Mouse (Mus musculus) liver, embryonic 16.5 days (tissue): ENCODE results near the gene Gse1. TPM values are rescaled to one million over a fixed set of nuclear protein-coding genes. Genes with fewer than 3 reads are reported as not detected.
A peak's percentile ranks its signal among the peaks of the same experiment; 100 is the strongest.

ENCODE experiments used
- ATAC-seq: fragments of 200-750 bp; cut with Nextera tagmentation; 2 replicates; pipeline ENCODE4 v1.8.0; 2017; ENCODE audit warnings: low read depth, mild to moderate bottlenecking, moderate number of reproducible peaks, moderate library complexity
- H3K27ac ChIP-seq: fragments of 300-500 bp; sonication (generic); 2 replicates; pipeline ENCODE4 v1.5.1; 2014; ENCODE audit warnings: mild to moderate bottlenecking, low read length
- H3K27me3 ChIP-seq: fragments of 300-500 bp; sonication (generic); 2 replicates; pipeline ENCODE4 v1.6.1; 2014; ENCODE audit warnings: low read depth, low read length, mixed read lengths; ENCODE audit not compliant: control insufficient read depth, insufficient read depth
- H3K36me3 ChIP-seq: fragments of 300-500 bp; sonication (generic); 2 replicates; pipeline ENCODE4 v1.6.1; 2014; ENCODE audit warnings: mild to moderate bottlenecking; ENCODE audit not compliant: control insufficient read depth, insufficient read depth
- H3K4me1 ChIP-seq: fragments of 300-500 bp; sonication (generic); 2 replicates; pipeline ENCODE4 v1.6.1; 2014; ENCODE audit warnings: low read depth, low read length, mixed read lengths; ENCODE audit not compliant: control insufficient read depth
- H3K4me2 ChIP-seq: fragments of 300-500 bp; sonication (generic); 2 replicates; pipeline ENCODE4 v1.6.1; 2014; ENCODE audit warnings: low read depth, low read length, mixed read lengths
- H3K4me3 ChIP-seq: fragments of 300-500 bp; sonication (generic); 2 replicates; pipeline ENCODE4 v1.5.1; 2014; ENCODE audit warnings: low read depth, mild to moderate bottlenecking, low read length
- H3K9ac ChIP-seq: fragments of 300-500 bp; sonication (generic); 2 replicates; pipeline ENCODE4 v1.6.1; 2014; ENCODE audit warnings: low read depth, low read length
- H3K9me3 ChIP-seq: fragments of 300-500 bp; sonication (generic); replicated peaks from 2 replicates; pipeline ENCODE4 v1.6.1; 2016; ENCODE audit warnings: low read length; ENCODE audit not compliant: control insufficient read depth
- WGBS: fragments of 180-500 bp; shearing (Covaris S2); extraction: QIAGEN DNeasy Blood & Tissue Kit; methylation state at CpG from one replicate; pipeline ENCODE4 v1.1.7; 2014; ENCODE audit not compliant: insufficient replicate concordance; 5-methylcytosine and 5-hydroxymethylcytosine counted together
- polyA plus RNA-seq: library from polyadenylated mRNA; unstranded; fragments of >200 nt; fragmentation: Nextera tagmentation; extraction: Ambion mirVana; gene quantifications from 2 replicates; pipeline ENCODE4 v1.2.1, GENCODE M21; 2015

The Gse1 gene
- polyA plus RNA-seq, 1 experiment from 2014 or later: 9.5 TPM

GRCm38 (mm10) chr8:120465710-120466109 lies 237.5 kb downstream of the Gse1 start:
- Histone ChIP-seq H3K4me1 (peaks cover 15% of the 10 kb centered on the region), H3K9ac (no peak overlapping the region), H3K36me3 (no peaks in the 10 kb centered on the region), H3K4me3 (no peak overlapping the region), H3K27me3 (peaks cover 15% of the 10 kb centered on the region), H3K9me3 (no peaks in the 10 kb centered on the region), H3K27ac (no peak overlapping the region), H3K4me2 (no peak overlapping the region)
- ATAC-seq: no peak
- 54% methylated on average over 8 of the region's 8 CpGs for WGBS

- no peaks in the 10 kb centered on the region for H3K36me3 ChIP-seq
- H3K4me2 ChIP-seq: no peak overlapping the region
- ATAC-seq: no peak
- no peak overlapping the region for H3K27ac ChIP-seq
- peaks cover 17% of the 10 kb centered on the region for H3K4me1 ChIP-seq
- no peak overlapping the region for H3K4me3 ChIP-seq
- H3K9me3 ChIP-seq: no peaks in the 10 kb centered on the region
- no peak overlapping the region for H3K9ac ChIP-seq
- 39% methylated on average over 10 of the region's 10 CpGs for WGBS
- peaks cover 15% of the 10 kb centered on the region for H3K27me3 ChIP-seq
These were observed 238.0 kb downstream of the Gse1 start for GRCm38 (mm10) chr8:120466266-120466665.

DNA sequence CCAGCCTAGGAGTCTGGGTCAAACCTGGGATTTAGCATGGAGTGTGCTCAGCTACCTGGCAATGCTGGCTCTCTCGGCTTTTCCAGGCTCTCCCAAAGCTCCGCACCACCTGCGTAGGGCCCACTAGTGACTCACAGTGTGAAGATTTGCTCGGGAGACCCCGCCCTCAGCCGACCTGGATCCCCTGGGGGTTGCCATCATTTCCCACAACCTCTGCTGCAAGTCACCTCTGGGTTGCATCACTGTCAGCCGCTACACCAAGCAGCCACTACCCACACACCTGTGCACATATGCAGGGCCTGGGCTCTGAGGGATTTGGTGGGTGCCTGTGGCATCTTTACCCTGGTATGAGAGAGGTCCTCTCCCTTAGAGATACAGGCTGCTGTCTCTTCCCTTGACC lies 239.3 kb downstream of the Gse1 start:
- peaks cover 15% of the 10 kb centered on the region for H3K27me3 ChIP-seq
- H3K4me3 ChIP-seq: no peak overlapping the region
- H3K27ac ChIP-seq: no peak overlapping the region
- 79% methylated on average over 7 of the region's 7 CpGs for WGBS
- no peaks in the 10 kb centered on the region for H3K36me3 ChIP-seq
- no peak overlapping the region for H3K4me2 ChIP-seq
- H3K9me3 ChIP-seq: no peaks in the 10 kb centered on the region
- no peak for ATAC-seq
- no peak overlapping the region for H3K9ac ChIP-seq
- H3K4me1 ChIP-seq: peaks cover 17% of the 10 kb centered on the region

GRCm38 (mm10) chr8:120470170-120470569 lies 241.9 kb downstream of the Gse1 start:
- Histone ChIP-seq H3K9me3 (no peaks in the 10 kb centered on the region), H3K9ac (no peak overlapping the region), H3K4me3 (no peak overlapping the region), H3K4me2 (no peak overlapping the region), H3K27me3 (peaks cover 8% of the 10 kb centered on the region; the same call in 1 of the 2 replicates), H3K4me1 (peaks cover 36% of the 10 kb centered on the region), H3K36me3 (no peaks in the 10 kb centered on the region), H3K27ac (no peak overlapping the region)
- WGBS: 73% methylated on average over 12 of the region's 12 CpGs
- ATAC-seq: no peak

DNA sequence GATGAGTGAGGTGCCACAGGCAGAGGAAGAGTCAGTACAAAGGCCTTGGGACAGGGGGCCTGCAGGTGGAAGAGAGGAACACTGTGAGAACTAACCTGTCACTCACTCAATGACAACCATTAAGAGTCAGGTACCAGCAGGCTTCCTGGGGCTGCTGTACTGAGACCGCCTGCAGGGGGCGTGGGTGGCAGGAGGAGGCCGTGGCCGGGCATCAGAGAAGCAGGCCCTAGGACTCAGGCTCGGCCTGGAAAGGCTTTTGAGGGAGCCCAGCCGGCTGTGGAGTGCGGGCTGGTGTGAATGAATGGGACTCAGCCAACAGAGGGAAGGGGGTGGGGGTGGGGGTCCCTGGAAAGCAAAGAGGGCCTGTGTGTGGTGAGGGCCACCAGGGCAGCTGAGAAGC lies 242.9 kb downstream of the Gse1 start:
- 18% methylated on average over 7 of the region's 7 CpGs for WGBS
- ATAC-seq: no peak
- Histone ChIP-seq H3K9me3 (no peaks in the 10 kb centered on the region), H3K4me2 (no peak overlapping the region), H3K36me3 (no peaks in the 10 kb centered on the region), H3K27ac (no peak overlapping the region), H3K9ac (no peak overlapping the region), H3K4me1 (peaks cover 44% of the 10 kb centered on the region), H3K4me3 (no peak overlapping the region), H3K27me3 (peaks cover 8% of the 10 kb centered on the region; the same call in 1 of the 2 replicates)

DNA sequence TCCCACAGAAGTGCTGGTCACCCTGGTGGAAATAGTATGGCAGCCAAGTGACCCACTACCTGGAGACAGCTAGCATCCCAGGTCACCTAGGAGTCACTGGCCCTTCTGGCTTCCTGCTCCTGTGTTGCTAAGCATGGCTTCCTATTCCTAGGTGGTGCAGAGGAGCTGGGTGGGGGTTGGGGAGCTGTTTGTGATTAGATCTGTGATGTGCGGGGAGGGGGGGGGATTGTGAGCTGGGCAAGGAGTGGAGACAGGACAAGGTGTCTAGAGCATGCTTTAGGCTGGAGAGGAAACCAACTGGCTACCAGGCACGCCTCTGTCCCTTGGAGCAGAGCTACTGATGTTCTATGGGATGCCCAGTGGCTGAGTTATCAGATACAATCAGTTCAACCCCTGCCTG lies 243.5 kb downstream of the Gse1 start:
- no peak overlapping the region for H3K27ac ChIP-seq
- peaks cover 7% of the 10 kb centered on the region; the same call in 1 of the 2 replicates for H3K27me3 ChIP-seq
- H3K9ac ChIP-seq: no peak overlapping the region
- ATAC-seq: no peak
- no peak overlapping the region for H3K4me3 ChIP-seq
- no peaks in the 10 kb centered on the region for H3K9me3 ChIP-seq
- WGBS: 61% methylated on average over 2 of the region's 2 CpGs
- H3K36me3 ChIP-seq: no peaks in the 10 kb centered on the region
- H3K4me1 ChIP-seq: peaks cover 50% of the 10 kb centered on the region
- H3K4me2 ChIP-seq: no peak overlapping the region

GRCm38 (mm10) chr8:120472230-120472629 lies 244.0 kb downstream of the Gse1 start:
- H3K4me1 ChIP-seq: peaks cover 54% of the 10 kb centered on the region
- no peaks in the 10 kb centered on the region for H3K9me3 ChIP-seq
- H3K36me3 ChIP-seq: no peaks in the 10 kb centered on the region
- H3K9ac ChIP-seq: no peak overlapping the region
- WGBS: 69% methylated on average over 16 of the region's 16 CpGs
- no peak overlapping the region for H3K4me2 ChIP-seq
- no peak overlapping the region for H3K27ac ChIP-seq
- no peak for ATAC-seq
- no peak overlapping the region for H3K4me3 ChIP-seq
- 0 out of 2 replicates have a peak, but pooled peaks cover 2% of the 10 kb centered on the region for H3K27me3 ChIP-seq

GRCm38 (mm10) chr8:120473729-120474364 lies 245.6 kb downstream of the Gse1 start:
- no peak overlapping the region for H3K9ac ChIP-seq
- H3K27ac ChIP-seq: no peak overlapping the region
- no peak for ATAC-seq
- peaks cover 62% of the 10 kb centered on the region for H3K4me1 ChIP-seq
- no peaks in the 10 kb centered on the region for H3K36me3 ChIP-seq
- 67% methylated on average over 13 of the region's 13 CpGs for WGBS
- no peak overlapping the region for H3K4me2 ChIP-seq
- H3K4me3 ChIP-seq: no peak overlapping the region
- H3K9me3 ChIP-seq: no peaks in the 10 kb centered on the region
- 0 out of 2 replicates have a peak, but pooled peaks cover 2% of the 10 kb centered on the region for H3K27me3 ChIP-seq

DNA sequence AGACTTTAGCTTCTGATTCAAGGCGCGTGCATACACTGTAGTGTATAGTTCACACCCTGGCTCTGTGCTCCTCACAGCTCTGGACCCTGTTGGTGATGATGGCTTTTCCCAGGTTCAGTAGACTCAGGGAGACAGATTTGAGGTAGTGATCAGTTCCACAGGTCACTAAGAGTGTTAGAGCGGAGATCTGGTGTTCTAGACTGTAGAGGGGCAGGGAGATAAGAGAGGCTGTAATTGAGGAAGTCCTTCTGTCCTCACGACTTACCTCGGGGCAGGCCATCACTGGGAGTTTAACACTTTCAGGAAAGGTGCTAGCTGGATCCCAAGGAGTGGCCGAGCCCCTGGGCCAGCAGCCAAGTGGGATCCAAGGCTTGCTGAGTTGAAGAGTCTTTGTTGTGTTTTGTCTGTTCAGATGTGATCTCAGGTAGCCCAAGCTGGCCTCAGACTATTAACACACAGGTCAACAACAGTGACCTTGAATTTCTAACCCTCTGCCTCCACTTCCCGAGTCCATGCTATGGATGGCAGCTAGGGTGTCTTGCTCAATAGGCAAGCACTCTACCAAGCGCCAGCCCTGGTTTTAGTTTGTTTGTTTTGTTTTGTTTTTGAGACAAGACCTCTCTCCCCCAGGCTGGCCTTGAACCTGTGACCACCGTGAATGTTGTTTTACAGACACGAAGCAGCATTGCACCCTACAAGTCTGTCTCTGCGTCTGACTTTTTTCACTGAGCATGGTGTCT lies 246.4 kb downstream of the Gse1 start:
- 45% methylated on average over 11 of the region's 11 CpGs for WGBS
- peak overlapping the region; percentile 56; the same call in 1 of the 2 replicates for H3K27ac ChIP-seq
- H3K9ac ChIP-seq: peak overlapping the region; percentile 43
- no peak overlapping the region for H3K4me3 ChIP-seq
- H3K4me2 ChIP-seq: 0 out of 2 replicates have a peak overlapping the region, but pooled peaks have one; percentile 50
- no peak for ATAC-seq
- H3K9me3 ChIP-seq: no peaks in the 10 kb centered on the region
- H3K27me3 ChIP-seq: 0 out of 2 replicates have a peak, but pooled peaks cover 2% of the 10 kb centered on the region
- no peaks in the 10 kb centered on the region for H3K36me3 ChIP-seq
- peaks cover 70% of the 10 kb centered on the region for H3K4me1 ChIP-seq
